Mouse (Mus musculus) naive thymus-derived CD4-positive, alpha-beta T cell, adult 2 months (primary cell): ENCODE data around the gene Apoc4.
"Not testable (repeated sequence)": the region's sequence is repeated elsewhere in the genome, so short reads cannot be mapped to it uniquely, and the experiment has no call there.

Experiments used
- DNase-seq: peaks from one replicate; pipeline ENCODE4 v3.0.0-alpha.2; 2011; ENCODE audit warnings: low read depth

Apoc4 gene

GRCm38 (mm10) chr7:19698907-19699826 lies 17.9 kb upstream of the Apoc4 start, which contains the start of gene Apoe:
TSS of gene Apoe (minus strand) at chr7:19699188.
- no peak for DNase-seq

DNA sequence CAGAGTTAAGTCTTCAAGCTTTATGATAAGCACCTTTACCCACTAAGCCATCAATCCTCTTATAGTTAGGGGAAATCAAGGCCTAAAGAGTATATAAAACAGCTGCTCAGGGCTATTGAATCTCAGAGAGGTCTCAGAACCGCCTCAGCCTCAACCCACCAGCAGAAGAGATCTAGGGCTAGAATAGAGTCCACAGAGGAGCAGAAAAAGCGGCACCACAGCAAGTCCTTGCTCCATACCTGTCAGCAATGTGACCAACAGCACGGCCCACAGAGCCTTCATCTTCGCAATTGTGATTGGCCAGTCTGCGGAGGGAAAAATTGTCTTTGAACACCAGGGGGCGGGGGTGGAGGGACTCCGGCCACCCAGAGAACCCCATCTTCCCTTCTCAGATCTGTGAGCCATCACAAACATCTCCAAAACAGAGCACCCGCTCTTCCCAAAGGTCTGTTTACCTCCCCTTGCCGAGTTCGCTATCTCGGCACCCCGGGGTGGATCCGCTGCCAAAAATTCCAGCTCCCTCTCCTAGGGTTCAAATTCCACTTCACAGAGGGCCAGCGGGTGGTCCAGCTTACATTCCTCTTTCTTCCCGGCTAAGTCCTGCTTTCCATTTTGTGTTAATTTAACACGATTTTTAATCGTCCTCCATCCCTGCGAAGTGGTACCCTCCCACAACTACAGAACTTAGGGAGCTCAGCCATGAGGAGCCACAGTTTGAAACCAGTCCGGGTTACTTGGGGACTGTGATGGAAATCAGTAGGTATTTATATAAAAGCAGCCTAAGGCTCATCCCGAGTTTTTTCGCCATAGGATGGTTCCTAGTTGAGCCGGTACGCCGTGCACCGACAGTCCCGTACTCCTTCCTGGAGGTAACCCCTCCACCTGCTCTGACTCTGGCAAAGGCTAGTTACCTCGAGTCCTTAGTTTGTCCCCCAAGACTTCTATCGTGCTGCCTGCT lies 16.9 kb upstream of the Apoc4 start:
- no peak for DNase-seq

- no peak for DNase-seq
Measured at GRCm38 (mm10) chr7:19696336-19696873, 15.1 kb upstream of the Apoc4 start.

GRCm38 (mm10) chr7:19695881-19696280 lies 14.6 kb upstream of the Apoc4 start:
- DNase-seq: no peak

GRCm38 (mm10) chr7:19695213-19695594 lies 13.9 kb upstream of the Apoc4 start:
- no peak for DNase-seq

- no peak for DNase-seq
Measured at GRCm38 (mm10) chr7:19694336-19695212, 13.3 kb upstream of the Apoc4 start.

- DNase-seq: no peak
Measured at GRCm38 (mm10) chr7:19693421-19693820, 12.1 kb upstream of the Apoc4 start.

- no peak for DNase-seq
Measured at GRCm38 (mm10) chr7:19691873-19692865, 10.9 kb upstream of the Apoc4 start, which contains the start of gene Apoc1. TSS of gene Apoc1 (minus strand) at chr7:19692660.

DNA sequence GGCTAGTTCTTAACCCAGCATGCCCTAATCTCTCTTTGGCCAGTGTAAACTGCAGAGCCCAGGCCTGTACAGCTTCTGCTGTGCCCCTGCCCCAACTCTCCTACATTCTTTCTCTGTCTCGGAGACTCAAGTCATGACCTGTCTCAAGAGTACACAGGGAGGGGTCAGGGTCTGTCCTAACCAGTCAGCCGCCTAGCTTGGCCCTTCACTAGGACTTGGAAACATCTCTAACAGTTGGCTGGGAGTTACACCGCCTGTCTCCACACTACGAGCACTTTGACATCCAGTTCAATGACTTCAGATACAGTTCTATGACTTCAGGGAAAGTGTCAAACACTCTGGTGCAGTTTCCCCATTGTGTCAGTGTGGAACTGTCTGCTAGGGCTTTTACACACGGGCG lies 10.2 kb upstream of the Apoc4 start:
- DNase-seq: no peak

DNA sequence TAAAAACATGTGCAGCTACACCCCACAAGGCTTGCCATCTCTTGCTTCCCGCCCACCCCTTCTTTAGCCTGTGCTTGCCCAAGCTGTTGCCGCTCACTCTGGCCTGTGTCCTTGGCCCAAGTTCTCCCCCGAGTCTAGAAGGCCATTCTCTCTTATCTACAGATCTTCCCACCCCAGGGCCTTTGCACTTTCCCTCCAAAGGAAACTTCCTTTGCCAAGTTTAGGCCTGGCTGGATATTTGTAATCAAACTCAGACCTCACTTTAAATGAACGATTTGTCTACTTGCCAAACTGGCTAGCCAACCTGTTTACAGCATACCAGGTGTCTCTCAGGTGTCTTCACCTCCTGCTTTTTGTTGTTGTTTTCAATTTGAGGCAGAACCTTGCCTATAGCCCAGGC lies 9.6 kb upstream of the Apoc4 start:
- no peak for DNase-seq

- no peak for DNase-seq
Measured at GRCm38 (mm10) chr7:19688611-19689010, 7.3 kb upstream of the Apoc4 start.

DNA sequence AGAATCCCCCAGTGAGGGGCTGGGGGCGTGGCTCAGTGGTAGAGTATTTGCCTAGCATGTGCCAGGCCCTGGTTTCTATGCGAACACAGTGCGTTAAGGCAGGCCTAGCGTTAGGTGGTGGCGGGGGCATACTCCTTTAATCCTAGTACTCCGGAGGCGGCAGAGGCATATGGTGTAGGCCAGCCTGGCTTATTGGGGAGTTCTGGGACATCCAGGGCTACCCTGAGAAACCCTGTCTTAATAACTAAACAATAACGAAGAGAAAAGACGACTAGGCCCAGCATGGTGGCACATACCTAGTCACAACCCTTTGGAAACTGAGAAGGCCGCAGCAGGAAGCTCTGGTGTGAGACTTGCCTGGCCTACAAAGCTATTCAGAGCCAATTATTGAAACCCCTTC lies 6.8 kb upstream of the Apoc4 start:
- no peak for DNase-seq

DNA sequence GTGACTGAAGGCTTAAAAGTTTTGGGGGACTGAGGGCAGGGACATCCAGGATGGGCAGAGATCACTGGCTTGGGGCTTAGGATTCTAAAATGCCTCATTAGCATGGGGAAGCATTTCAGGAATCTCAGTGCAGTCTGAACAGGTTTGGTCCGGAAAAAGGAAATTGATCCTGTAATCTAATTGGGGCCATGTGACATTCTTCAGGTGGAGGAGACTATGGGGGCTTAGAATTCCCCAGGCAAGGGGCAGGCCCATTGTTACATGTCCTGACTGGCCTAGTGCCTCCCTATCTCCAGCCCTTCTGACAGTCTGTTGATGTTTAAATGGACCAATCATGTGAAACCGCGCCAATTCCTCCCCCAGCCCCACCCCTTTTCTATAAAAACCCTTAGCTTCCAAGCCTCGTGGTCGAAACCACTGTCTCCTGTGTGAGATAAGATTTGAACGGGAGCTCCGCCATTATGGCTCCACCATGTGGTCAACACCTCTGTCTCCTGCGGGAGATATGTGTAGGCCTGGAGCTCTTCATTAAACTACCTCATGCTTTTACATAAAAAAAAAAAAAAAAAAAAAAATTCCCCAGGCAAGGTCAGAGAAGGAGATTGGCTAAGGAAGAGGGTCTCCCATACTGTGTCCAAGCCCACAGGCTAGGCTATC lies 5.8 kb upstream of the Apoc4 start:
- DNase-seq: not testable (repeated sequence)

GRCm38 (mm10) chr7:19686521-19686920 lies 5.2 kb upstream of the Apoc4 start:
- DNase-seq: no peak

DNA sequence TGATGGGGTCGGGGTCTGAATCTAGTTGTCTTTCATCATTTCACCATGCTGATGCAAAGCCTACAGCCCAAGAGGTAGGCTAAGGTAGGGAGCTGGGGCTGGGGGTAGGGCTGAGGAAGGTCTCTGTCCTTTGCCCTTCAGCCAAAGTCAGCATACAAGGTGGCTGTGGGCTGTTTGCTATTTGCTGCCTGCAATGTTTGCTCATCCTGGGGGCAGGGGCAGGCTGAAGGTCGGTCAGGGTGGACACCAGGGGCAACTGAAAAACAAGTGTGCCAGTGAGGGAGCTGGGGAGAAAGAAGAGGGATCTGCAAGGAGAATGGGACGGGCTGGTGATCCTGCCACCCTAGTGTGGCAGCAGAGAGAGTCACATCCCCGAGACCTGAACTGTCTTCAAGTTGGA lies 4.1 kb upstream of the Apoc4 start:
- DNase-seq: no peak

DNA sequence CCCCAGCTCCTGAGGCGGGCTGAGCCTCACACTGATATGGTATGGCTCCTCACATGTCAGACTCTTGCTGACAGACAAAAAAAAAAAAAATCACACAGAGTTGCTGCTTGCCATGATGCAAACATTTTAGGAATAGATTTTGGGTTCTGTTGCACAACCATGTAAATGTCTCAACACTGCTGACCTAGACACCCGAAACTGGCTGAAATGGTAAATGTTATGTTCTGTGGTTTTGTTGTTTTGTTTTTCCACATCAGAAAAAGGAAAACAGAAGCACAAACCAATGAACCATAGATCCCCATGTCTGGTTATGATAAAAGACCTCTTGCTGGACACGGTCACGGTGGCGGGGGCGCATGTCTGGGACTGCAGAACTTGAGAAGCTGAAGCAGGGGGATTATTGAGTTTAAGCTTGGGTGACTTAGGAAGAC lies 2.5 kb upstream of the Apoc4 start:
- no peak for DNase-seq

DNA sequence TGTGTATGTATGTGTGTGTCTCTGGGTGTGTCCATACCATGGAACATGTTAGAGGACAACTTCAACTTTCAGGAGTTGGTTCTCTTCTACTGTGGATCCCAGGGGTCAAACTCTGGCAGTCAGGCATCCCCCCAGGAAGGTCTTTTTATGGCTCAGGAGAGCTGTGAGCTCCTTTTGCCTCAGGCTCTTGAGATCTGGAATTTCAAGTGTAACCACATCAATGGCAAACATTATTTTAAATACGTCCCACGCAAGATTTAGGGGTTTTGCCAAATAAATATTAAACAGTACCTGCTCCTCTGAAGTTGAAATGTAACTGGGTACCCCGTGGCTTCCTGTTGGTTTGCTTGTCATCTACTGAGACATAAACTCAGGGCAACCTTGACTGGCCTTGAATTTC lies 1.7 kb upstream of the Apoc4 start:
- DNase-seq: no peak

DNA sequence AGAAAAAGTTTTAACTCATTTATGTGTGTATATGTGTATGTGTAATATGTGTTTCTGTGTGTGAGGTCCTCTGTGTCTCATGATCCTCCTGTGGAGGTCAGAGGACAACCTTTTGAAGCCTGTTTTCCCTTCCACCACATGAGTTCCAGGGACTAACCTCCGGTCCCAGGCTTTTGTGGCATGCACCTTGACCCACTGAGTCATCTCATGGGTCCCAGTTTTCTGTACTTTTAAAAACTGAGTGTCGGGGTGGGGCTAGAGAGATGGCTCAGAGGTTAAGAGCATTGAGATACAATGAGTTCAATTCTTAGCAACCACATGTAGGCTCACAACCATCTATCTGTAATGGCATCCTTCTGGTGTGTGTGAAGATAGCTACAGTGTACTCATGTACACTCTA lies 577 bp downstream of the Apoc4 start:
- no peak for DNase-seq

- DNase-seq: no peak
Measured at GRCm38 (mm10) chr7:19678901-19679300, 2.4 kb downstream of the Apoc4 start.

DNA sequence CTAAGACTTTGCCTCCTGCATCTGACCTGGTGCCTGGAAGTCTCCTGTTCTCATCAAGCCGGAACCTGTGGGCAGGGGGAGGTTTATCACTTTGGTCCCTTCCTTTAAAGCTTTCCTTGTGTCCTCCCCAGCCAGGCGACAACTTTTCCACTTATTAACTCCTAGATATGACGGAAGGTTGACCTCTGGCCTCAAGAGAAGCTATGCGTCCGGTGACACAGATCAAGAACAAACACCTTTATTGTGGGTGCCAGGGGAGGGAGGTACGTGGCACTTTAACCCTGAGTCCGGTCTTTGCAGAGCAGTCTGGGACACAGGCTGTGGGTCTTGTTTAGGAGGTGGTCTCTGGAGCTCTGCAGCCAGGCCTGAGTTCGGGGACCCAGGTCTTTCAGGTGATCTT lies 3.4 kb downstream of the Apoc4 start, which contains the start of gene Apoc2:
Gene Apoc2, minus strand, starts transcription at position 70 of the 400 bp plus-strand sequence.
- DNase-seq: no peak
